Mouse (Mus musculus): Measurements from ENCODE around the gene Grhl3. TPM values are rescaled to one million over a fixed set of nuclear protein-coding genes. Genes with fewer than 3 reads are reported as not detected.

Grhl3 gene
- total RNA-seq, 2 experiments from 2014 or later = 0.08 to 0.20 TPM

- DNase-seq = no peak
- intact Hi-C loops (cut with DNase I) = no loop called here
These were observed 5.1 kb upstream of the Grhl3 start for GRCm38 (mm10) chr4:135578490-135578889.

GRCm38 (mm10) chr4:135575365-135576140, 2.1 kb upstream of the Grhl3 start:
- DNase-seq = no peak
- intact Hi-C loops (cut with DNase I) = no loop called here

DNA sequence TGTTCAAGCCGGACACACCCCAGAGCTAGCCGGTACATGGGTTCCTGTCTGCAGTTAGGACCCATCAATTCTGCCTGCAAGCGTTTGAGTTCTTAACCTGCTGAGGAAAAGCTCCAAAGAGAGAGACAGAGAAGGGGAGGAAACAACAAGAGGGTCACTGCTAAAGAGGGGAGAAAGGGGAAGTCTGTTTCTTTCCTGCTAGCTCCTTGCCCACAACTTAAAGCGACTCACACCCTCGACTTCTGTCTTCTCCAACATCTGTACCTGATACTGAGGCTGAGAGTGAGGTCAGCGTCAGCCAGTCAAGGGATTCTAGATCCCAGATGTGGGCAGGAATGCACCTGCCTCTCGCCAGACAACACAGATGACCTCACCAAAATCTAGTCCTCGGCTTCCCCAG, 1.2 kb downstream of the Grhl3 start:
- no peak for DNase-seq
- intact Hi-C loops (cut with DNase I) = loop anchor here (5.0 kb wide), 1 partner anchor 85 kb away; no protein-coding TSS in a partner anchor

- DNase-seq = no peak
- intact Hi-C loops (cut with DNase I) = loop anchor here (5.0 kb wide), 1 partner anchor 86 kb away; no protein-coding TSS in a partner anchor
These were observed 2.3 kb downstream of the Grhl3 start for GRCm38 (mm10) chr4:135571037-135571550.

DNA sequence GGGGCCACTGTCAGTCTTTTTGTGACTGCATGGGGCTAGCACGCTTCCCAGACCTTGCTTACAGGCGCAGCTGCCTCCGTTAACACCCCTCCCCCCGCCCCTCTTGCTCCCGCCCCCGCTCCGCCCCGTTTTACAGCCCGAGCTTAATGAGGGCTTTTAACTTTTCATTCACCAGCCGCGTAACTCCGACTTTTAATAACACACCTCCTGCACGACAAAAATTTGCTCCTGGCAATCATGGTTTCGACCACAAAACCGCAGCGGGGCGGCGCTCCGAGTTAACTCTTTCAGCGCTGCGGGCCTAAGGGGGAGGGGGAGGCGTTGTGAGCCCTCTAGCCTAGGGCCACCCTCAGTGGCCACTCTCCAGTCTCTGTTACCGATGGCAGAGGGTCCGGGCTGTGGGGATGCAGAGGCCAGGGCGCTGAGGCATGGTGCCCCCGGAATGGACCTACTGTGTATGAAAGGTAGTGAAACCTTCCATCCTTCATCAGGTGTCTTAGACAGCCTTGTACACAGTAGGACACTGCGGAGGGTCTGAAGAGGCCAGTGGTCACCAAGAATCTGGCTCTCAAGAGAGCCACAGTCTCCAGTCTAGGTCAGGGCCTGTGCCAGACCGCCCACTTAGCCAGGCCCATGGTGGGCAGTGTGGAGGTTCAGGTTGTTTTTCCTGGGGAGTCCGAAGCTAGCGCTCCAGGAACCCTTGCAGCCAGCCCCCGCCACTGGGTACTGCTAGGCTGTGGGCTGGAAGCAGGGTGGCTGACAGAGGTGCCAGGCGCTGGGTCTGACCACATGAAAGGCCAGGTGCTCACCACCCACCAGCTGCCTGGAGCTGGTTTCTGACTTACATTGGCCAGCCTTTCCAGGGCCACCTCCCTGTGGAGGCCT, 3.0 kb downstream of the Grhl3 start:
- intact Hi-C loops (cut with DNase I) = loop anchor here (5.0 kb wide), 1 partner anchor 87 kb away; no protein-coding TSS in a partner anchor
- no peak for DNase-seq

DNA sequence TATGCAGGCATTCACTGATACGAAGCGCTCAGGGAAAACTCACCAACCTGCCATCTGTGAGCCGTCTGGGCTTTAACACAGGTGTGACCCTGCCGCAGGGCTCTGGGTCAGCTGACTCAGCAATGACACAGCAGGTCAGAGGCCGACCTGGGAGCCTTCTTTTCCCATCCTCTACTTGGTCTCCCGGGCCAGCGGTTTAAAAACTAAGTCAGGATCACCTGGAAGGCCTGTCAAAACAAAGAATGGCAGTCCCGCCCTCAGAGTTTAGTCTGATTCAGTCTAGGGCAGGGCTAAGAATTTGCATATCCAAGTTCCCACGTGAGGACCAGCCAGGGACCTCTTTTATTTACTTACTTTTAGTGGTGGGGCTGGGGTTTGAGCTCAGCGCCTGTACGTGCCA, 4.2 kb downstream of the Grhl3 start:
- intact Hi-C loops (cut with DNase I) = no loop called here

DNA sequence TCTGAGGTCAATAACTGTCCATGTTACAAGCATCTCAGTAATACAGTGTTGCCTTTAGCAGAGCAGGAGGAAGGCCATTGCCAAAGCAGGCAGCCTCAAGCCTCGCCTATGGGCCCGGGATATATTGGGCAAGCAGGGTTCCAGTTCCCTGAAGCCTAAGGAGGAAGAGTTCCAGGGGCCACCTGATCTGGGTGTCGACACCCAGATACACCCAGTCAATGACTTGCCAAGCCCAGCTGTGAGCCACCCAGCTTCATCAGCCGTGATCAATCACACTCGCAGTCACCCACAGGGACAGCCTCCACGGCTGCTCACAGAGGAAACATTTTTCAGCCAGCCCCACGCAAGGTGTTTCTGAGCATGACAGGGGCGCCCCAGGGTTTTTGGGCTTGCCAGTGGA, 5.9 kb downstream of the Grhl3 start:
- DNase-seq = no peak
- intact Hi-C loops (cut with DNase I) = no loop called here

More for the DNA sequence above, 4.2 kb downstream of the Grhl3 start:
- no peak for DNase-seq

- DNase-seq = no peak
- intact Hi-C loops (cut with DNase I) = no loop called here
These were observed 6.4 kb downstream of the Grhl3 start for GRCm38 (mm10) chr4:135567042-135567441.

DNA sequence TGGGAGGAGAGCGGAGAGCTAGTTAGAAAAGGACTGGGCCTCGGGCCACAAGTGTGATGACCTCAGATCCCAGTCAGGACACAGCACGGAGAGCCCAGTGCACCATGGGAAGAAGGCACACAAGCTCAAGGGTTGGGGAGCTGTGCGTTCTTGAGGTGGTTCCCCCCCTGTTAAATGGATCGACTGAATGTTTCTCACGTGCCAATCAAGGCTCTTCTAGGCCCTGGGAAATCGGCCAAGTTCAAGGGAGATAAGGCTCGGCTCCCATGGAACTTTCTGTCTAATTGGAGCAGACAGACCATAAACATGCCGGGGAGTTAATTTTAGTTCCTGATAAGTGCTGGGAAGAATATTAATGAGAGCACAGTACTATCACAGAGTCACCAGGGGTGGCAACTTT, 8.0 kb downstream of the Grhl3 start:
- no peak for DNase-seq
- intact Hi-C loops (cut with DNase I) = no loop called here

DNA sequence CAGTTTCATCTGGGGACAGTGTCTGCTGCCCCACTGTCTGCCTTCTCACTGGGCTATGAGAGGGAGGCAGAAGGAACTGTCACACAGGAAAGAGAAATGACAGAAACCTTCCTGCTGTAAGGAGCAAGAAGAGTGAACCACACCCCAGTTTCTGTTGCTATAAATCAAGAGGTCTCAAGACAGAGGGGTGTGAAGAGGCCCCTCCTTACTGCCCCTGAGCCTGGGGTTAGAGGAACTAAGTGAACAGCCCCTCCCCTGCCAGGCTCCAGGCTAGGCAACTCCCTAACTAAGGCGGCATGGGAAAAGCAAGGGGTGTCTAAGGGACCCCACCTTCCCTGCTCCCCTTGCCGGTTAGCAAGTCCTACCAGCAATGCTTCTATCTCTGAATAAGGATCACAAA, 9.6 kb downstream of the Grhl3 start:
- intact Hi-C loops (cut with DNase I) = no loop called here
- no peak for DNase-seq

DNA sequence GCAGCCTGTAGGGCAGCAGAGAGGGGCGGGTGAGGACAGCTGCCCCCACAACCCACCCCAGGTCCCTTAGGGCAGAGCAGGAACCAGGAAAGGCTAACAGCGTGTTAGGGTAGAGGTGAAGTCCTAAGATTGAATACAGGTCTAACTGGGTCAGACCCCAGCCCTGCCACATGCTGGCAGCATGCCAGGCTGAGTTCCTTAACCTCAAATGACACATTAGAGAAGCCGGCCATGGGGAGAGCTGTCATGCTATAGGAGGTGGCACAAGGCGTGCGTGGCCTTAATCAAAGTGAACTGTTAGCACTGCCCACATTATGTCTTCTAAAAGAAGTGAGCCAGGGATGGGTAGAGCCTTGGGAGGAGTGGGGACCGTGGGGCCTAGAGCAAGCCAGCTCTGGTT, 24.1 kb downstream of the Grhl3 start:
- intact Hi-C loops (cut with DNase I) = no loop called here
- no peak for DNase-seq

DNA sequence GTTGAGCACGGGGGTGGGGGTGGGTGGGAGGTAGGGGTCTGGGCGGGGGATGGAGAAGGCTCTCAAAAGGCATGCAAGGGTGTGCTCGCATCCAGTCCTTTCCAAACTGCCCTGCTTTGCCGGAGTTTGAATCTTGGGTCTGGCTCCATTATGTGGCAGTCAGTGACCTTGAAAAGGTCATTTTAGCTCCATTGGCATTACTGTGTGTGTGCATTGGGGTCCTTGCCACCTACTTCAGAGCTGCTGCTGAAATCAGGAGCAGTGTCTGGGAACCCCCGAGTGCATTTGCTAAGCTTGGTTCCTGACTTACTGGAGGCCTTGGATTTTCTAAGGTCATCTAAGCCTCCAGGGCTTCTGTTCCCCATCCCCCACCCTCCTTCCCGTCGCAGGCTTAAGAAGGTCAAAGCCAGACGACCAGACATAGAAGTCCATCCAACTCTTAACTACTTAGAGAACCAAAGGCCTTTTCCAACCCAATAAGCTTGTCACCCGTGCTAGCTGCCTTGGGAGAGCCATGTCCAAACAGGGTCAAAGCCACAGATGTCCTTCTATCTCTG, 24.8 kb downstream of the Grhl3 start:
- intact Hi-C loops (cut with DNase I) = no loop called here
- no peak for DNase-seq

GRCm38 (mm10) chr4:135548108-135548507, 25.3 kb downstream of the Grhl3 start:
- no peak for DNase-seq
- intact Hi-C loops (cut with DNase I) = no loop called here

GRCm38 (mm10) chr4:135547551-135547950, 25.9 kb downstream of the Grhl3 start:
- no peak for DNase-seq
- intact Hi-C loops (cut with DNase I) = no loop called here

GRCm38 (mm10) chr4:135546793-135547192, 26.6 kb downstream of the Grhl3 start:
- DNase-seq = no peak
- intact Hi-C loops (cut with DNase I) = no loop called here

- intact Hi-C loops (cut with DNase I) = no loop called here
- no peak for DNase-seq
These were observed 27.4 kb downstream of the Grhl3 start for GRCm38 (mm10) chr4:135546008-135546407.

DNA sequence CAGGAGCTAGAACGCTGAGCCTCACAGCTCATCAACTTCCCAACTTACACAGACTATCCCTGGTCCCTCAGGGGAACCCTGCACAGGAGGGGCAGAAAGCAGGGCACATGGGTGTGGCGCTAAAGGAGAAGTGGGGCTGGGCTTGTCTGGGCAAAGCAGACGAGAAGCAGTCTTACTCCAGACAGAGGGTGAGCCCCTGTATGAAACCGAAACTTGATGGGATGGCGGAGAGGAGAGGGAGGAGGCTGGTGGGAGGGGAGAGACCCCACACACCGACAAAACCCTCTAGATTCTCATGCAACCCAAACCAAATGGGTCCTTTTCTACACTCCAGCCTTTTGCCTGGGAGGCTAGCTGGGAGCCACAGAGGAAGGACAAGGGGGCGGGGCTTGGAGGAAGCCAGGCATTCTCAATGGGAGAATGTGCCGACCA, 28.3 kb downstream of the Grhl3 start:
- DNase-seq = no peak
- intact Hi-C loops (cut with DNase I) = no loop called here

- intact Hi-C loops (cut with DNase I) = no loop called here
- no peak for DNase-seq
These were observed 29.1 kb downstream of the Grhl3 start for GRCm38 (mm10) chr4:135544284-135544683.

DNA sequence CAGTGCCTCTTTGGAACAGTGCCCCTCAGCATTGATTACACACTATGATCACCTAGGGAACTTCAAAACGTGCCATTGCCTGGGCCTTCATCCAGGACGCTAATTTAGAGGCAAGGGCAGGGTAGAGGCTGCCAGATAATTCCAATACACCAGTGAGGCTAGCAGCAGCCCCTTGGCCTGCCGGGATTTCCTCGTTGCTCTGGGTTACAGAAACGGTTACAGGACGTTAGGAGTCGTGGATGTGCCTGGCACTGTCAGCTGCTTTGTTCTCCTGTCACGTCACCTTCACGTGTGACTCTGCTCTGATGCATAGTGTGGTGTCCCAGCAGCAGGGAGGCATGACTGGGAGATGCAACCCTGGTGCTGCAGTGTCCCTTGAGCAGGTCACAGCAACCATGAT, 33.4 kb downstream of the Grhl3 start:
- intact Hi-C loops (cut with DNase I) = no loop called here
- no peak for DNase-seq

GRCm38 (mm10) chr4:135539056-135539455, 34.4 kb downstream of the Grhl3 start:
- intact Hi-C loops (cut with DNase I) = no loop called here

GRCm38 (mm10) chr4:135535021-135535420, 38.4 kb downstream of the Grhl3 start:
- no peak for DNase-seq
- intact Hi-C loops (cut with DNase I) = no loop called here

More at GRCm38 (mm10) chr4:135539056-135539455, 34.4 kb downstream of the Grhl3 start:
- DNase-seq = no peak

Measured in gastrocnemius, postnatal 36 days (tissue).